Mouse (Mus musculus): Measurements from ENCODE around the gene Zfp825. TPM values are rescaled to one million over a fixed set of nuclear protein-coding genes. Genes with fewer than 3 reads are reported as not detected.
"Not testable (repeated sequence)": the region's sequence is repeated elsewhere in the genome, so short reads cannot be mapped to it uniquely, and the experiment has no call there.

The Zfp825 gene
- 5.8 and 7.3 TPM in 2 replicates for polyA plus RNA-seq (2012; rRNA removed)

DNA sequence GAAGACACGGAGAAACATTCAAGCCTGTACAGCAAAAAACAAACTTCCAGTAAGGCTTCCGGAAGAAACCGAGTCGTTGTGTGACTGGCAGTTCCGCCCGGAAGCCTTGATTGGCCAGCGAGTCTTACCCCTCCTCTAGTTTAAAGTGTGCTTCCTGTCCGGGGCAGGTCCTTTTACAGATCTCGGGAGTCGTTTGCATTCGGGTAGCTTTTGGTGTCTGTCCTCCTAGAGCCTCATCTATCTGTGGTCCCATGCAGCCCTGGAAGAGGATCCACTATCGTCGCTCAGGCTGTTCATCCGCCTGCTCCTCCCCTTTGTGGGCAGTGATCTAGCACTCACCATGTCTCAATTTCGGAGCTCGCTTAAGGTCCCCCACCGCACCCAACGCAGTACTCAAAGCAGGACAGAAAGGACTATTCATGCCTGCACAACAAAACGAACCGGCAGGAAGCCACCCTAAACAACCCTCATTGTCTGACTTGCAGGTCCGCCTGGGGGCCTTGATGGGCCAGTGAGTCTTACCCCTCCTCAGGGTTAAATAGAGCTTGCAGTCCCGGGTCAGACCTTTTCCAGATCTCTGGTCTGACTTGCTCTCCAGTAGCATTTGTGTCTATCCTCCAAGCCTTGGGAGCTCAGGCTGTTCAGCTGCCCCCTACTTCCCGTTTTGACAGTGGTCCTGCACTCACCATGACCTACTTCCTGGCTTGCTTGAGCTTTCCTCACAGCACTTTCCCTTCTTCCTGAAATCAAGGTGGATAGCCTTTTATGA lies at the start of gene Zfp825:
Zfp825 (minus strand) TSS at position 82 of the 769 bp plus-strand sequence.
- DNase-seq (ENCODE audit: low read depth): peak; percentile 94
- TF ChIP-seq POLR2A (IDR thresholded peaks at IDR 0.05; ENCODE audit: borderline replicate concordance, extremely low read depth, insufficient read depth, insufficient read length, poor library complexity, severe bottlenecking) (peak; percentile 45; the same call in 1 of the 2 replicates), CTCF (IDR thresholded peaks at IDR 0.05; ENCODE audit: borderline replicate concordance, extremely low read depth, insufficient read depth, insufficient read length) (no peak)

DNA sequence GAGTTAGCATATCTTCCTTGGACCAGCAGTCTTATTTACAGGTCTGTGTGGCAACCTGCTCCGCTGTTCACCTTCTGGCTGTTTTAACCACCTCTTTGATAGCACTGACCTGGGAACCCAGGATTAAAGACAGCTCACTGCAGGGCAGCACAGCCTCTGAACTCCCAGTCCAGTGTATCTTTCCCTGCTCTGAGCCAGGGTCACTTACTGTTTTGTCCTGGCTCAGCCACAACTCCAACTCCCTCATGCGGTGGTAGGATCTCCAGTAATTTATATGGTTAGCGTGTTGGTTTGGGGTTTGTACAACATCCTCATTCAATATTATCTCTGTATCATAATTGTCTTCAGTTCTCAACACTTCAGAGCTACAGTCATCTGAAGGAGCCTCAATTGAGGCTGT lies 41.6 kb upstream of the Zfp825 start:
- not testable (repeated sequence) for DNase-seq (ENCODE audit: low read depth)

DNA sequence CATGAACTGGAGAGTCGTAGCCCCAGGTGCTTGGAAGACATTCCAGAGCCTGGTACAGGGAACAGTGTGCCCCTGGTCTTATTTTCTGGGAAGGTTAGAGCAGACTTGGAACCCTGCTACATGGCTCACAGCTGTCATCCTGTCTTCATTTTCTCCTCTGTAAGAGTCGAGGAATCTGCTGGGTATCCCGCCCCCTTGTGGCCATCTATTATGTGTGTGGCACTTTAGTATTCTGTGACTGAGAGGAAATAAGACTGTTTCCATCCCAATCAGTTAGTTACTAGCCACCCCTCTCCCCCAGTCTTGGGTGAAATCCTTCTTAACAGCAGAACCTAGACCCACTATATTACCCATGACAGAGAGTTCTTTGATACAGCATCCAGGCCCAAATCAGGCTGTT lies 41.1 kb upstream of the Zfp825 start:
- peak; percentile 83 for DNase-seq (ENCODE audit: low read depth)
- TF ChIP-seq CTCF (IDR thresholded peaks at IDR 0.05; ENCODE audit: borderline replicate concordance, extremely low read depth, insufficient read depth, insufficient read length): peak; percentile 47; the same call in 1 of the 2 replicates

DNA sequence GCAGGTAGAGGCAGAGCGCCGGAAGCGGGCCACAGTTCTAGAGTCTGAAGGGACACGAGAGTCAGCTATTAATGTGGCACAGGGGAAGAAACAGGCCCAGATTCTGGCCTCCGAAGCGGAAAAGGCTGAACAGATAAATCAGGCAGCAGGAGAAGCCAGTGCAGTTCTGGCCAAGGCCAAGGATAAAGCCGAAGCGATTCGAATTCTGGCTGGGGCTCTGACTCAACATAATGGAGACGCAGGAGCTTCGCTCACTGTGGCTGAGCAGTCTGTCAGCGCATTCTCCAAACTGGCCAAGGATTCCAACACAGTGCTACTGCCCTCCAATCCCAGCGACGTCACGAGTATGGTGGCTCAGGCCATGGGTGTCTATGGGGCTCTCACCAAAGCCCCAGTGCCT lies 40.3 kb upstream of the Zfp825 start:
- TF ChIP-seq POLR2A (IDR thresholded peaks at IDR 0.05; ENCODE audit: borderline replicate concordance, extremely low read depth, insufficient read depth, insufficient read length, poor library complexity, severe bottlenecking) (no peak), CTCF (IDR thresholded peaks at IDR 0.05; ENCODE audit: borderline replicate concordance, extremely low read depth, insufficient read depth, insufficient read length) (no peak)
- DNase-seq (ENCODE audit: low read depth): no peak

DNA sequence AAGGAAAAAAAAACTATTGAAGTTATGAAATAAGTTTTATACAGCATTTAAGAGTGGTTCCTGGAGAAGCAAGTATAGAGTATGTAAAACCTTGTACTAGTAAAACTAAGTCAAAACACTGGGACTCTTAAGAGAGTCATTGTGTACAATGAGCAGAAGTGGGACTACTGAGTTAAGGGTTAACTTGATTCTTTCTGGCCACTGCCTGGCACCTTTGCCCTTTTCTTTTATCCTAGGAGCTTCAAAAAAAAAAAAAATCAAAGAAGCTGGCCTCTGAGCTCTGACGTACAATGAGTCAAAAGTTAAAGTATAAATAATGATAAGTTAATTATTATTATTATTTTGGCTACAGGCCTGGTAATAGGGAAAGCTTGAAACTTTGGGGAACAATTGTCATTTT lies 37.5 kb upstream of the Zfp825 start:
- DNase-seq (ENCODE audit: low read depth): not testable (repeated sequence)

DNA sequence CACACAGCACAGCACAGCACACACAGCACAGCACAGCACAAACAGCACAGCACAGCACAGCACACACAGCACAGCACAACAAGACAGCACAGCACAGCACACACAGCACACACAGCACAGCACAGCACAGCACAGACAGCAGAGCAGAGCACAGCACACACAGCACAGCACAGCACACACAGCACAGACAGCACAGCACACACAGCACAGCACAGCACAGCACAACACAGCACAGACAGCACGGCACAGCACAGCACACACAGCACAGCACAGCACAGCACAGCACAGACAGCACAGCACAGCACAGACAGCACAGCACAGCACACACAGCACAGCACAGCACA lies 35.6 kb upstream of the Zfp825 start:
- DNase-seq (ENCODE audit: low read depth): peak; percentile 3

DNA sequence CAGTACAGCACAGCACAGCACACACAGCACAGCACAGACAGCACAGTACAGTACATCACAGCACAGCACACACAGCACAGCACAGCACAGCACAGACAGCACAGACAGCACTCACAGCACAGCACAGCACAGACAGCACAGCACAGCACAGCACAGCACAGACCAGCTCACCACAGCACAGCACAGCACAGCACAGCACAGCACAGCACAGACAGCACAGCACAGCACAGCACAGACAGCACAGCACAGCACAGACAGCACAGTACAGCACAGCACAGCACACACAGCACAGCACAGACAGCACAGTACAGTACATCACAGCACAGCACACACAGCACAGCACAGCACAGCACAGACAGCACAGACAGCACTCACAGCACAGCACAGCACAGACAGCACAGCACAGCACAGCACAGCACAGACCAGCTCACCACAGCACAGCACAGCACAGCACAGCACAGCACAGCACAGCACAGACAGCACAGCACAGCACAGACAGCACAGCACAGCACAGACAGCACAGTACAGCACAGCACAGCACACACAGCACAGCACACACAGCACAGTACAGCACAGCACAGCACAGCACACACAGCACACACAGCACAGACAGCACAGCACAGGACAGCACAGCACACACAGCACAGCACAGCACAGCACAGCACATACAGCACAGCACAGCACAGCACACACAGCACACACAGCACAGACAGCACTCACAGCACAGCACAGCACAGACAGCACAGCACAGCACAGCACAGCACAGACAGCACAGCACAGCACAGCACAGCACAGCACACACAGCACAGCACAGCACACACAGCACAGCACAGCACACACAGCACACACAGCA lies 35.0 kb upstream of the Zfp825 start:
- not testable (repeated sequence) for DNase-seq (ENCODE audit: low read depth)

DNA sequence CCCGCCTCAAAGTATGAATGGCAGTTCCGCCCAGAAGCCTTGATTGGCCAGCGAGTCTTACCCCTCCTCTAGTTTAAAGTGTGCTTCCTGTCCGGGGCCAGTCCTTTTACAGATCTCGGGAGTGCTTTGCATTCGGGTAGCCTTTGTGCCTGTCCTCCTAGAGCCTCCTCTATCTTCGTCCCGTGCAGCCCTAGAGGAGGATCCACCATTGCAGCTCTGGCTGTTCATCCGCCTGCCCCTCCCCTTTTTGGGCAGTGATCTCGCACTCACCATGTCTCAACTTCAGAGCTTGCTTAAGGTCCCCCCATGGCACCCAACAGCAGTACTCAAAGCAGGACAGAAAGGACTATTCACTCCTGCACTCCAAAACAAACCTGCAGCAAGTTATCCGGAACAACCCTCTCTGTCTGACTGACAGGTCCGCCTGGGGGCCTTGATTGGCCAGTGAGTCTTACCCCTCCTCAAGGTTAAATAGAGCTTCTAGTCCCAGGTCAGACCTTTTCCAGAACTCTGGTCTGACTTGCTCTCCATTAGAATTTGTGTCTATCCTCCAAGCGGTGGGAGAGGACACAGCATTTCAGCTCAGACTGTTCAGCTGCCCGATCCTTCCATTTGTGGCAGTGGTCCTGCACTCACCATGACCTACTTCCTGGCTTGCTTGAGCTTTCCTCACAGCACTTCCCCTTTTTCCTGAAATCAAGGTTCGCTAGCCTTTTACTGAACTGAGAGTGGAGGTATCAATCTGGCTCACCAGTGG lies 28.9 kb upstream of the Zfp825 start:
- TF ChIP-seq CTCF (IDR thresholded peaks at IDR 0.05; ENCODE audit: borderline replicate concordance, extremely low read depth, insufficient read depth, insufficient read length) (no peak), POLR2A (IDR thresholded peaks at IDR 0.05; ENCODE audit: borderline replicate concordance, extremely low read depth, insufficient read depth, insufficient read length, poor library complexity, severe bottlenecking) (no peak)
- DNase-seq (ENCODE audit: low read depth): peak; percentile 87

DNA sequence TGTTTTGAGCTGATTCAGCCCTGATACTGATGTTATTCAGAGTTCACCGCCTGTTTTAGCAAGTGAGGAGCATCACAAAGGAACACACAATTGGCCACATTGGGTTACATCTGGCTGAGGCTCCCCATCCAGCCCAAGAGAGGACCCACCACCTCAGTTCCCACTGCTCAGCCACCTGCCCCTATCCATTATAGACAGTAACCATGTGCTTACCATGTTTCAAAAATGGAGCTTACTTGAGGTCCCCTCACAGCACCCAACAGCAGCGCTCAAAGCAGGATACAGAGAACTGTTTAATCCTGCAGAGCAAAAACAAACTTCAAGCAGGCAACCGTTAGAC lies 28.3 kb upstream of the Zfp825 start:
- not testable (repeated sequence) for DNase-seq (ENCODE audit: low read depth)

DNA sequence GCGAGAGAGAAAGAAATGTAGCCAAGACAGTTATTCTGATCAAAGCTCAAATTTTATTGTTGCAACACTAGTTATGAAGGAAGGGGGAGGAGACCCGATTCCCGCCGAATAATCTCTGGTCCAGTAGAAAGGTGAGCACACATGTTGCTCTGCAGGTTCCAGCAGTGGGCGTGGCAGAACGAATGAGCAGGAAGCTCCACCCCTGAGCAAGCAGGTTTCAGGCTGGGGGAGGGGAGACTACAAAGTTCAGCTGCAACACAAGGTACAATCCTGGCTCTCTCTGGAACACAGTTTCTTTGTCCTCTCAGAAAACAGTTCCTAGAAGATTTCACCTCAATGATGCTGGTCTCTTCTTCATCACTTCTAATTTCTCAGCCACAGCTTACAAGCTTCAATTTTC lies 14.2 kb upstream of the Zfp825 start:
- DNase-seq (ENCODE audit: low read depth): not testable (repeated sequence)

DNA sequence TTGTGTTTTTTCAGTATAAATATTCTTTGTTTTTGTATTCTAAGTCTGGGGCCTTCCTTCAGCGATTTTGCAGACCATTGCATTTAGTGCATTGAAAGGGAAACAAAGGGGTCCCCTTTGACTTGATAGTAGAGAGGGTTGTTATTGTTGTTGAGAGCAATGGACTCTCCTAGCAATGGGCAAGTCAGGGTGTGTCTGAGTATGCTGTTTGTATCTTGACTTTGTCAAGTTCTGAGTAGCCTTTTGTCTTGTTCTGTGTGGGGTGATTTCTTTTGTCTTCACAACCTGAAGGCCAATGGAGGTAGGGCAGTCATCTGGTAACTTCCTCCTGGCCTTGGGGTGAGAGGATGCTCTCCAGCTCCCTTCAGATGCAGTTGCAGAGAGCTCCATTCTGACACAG lies 9.1 kb upstream of the Zfp825 start:
- not testable (repeated sequence) for DNase-seq (ENCODE audit: low read depth)

DNA sequence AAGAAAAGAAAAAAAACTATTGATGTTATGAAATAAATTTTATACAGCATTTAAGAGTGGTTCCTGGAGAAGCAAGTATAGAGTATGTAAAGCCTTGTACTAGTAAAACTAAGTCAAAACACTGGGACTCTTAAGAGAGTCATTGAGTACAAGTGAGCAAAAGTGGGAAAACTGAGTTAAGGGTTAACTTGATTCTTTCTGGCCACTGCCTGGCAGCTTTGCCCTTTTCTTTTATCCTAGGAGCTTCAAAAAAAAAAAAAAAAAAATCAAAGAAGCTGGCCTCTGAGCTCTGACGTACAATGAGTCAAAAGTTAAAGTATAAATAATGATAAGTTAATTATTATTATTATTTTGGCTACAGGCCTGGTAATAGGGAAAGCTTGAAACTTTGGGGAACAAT lies 5.9 kb upstream of the Zfp825 start:
- DNase-seq (ENCODE audit: low read depth): not testable (repeated sequence)

DNA sequence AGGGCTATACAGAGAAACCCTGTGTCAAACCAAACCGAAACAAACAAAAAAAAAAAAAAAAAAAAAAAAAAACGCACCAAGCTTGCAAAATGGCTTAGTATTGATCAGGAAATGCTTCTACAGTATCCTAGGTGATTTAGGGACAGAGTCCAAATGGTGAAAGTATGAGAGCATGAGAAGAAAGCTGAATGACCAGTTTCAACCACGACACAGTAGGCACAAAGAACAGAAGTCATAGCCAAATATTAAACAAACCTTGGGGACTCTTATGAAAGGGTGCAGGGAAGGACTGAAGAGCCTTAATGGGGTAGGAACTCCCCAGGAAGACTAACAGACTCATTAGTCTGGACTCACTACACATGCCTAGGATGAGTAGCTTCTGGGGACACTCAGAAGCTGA lies 9.5 kb downstream of the Zfp825 start:
- not testable (repeated sequence) for DNase-seq (ENCODE audit: low read depth)

DNA sequence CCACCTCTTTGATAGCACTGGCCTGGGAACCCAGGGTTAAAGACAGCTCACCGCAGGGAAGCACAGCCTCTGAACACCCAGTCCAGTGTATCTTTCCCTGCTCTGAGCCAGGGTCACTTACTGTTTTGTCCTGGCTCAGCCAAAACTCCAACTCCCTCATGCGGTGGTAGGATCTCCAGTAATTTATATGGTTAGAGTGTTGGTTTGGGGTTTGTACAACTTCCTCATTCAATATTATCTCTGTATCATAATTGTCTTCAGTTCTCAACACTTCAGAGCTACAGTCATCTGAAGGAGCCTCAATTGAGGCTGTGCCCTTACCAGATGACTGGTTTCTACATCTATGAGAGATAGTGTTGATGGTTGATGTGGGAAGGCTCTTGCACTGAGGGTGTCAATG lies 22.3 kb downstream of the Zfp825 start:
- DNase-seq (ENCODE audit: low read depth): not testable (repeated sequence)
